ENCODE assay signal across 9 mouse cellular contexts in genomic region chr12:40016648-40017460, GRCm38 (mm10). TPM values are rescaled to one million over a fixed set of nuclear protein-coding genes. Genes with fewer than 3 reads are reported as not detected.
DNase-seq lines count a peak whose midpoint lies in the region; ATAC-seq and TF ChIP-seq lines count a peak whose summit lies in the region.
"Had no signal": no experiment of that assay in that cellular context is flagged by ENCODE, and none has a peak within 500 bp of the region (broad histone marks: within the 10 kb centered on the region; RNA-seq: fewer than 3 reads in every experiment).

No protein-coding gene starts in this region.

- peak; percentile 15 to 16 for DNase-seq in cerebellum, postnatal 10 days
- no peak for DNase-seq in cerebellum, adult 18-20 months
- DNase-seq in embryo, embryonic 10 days (ENCODE audit: low spot score) = peak; percentile 65
- peak; percentile 21 for DNase-seq in gastrocnemius, postnatal 10 days
- peak; percentile 43 for DNase-seq in hindbrain, postnatal 0 days (ENCODE audit: low spot score)
- peak; percentile 87 for DNase-seq in liver, adult 2 months (ENCODE audit: extremely low read depth, low read depth, low spot score)

- no peaks in the 10 kb centered on the region for H3K4me1 ChIP-seq in hindbrain, postnatal 0 days (ENCODE audit: insufficient read depth, low read length)
- peaks cover 8% of the 10 kb centered on the region; the same call in 1 of the 2 replicates for H3K4me1 ChIP-seq in liver, adult 2 months (ENCODE audit: control insufficient read depth, insufficient read depth, low read length)
- no peaks in the 10 kb centered on the region; the same call in 1 of the 2 replicates for H3K4me1 ChIP-seq in midbrain, embryonic 16.5 days (ENCODE audit: control insufficient read depth, insufficient read depth, low read length)
- H3K4me1 ChIP-seq in stomach, embryonic 14.5 days (ENCODE audit: control insufficient read depth, insufficient read depth, low read length) = no peaks in the 10 kb centered on the region; the same call in 1 of the 2 replicates

- H3K36me3 ChIP-seq in hindbrain, postnatal 0 days (ENCODE audit: insufficient read depth, low read length) = no peaks in the 10 kb centered on the region
- H3K36me3 ChIP-seq in liver, adult 2 months (ENCODE audit: control insufficient read depth, insufficient read depth, low read length) = no peaks in the 10 kb centered on the region
- no peaks in the 10 kb centered on the region for H3K36me3 ChIP-seq in midbrain, embryonic 16.5 days (ENCODE audit: control insufficient read depth, insufficient read depth, low read length)
- no peaks in the 10 kb centered on the region for H3K36me3 ChIP-seq in stomach, embryonic 14.5 days (ENCODE audit: control insufficient read depth, insufficient read depth, low read length)

- no peak for TF ChIP-seq CTCF in hindbrain, postnatal 0 days (IDR thresholded peaks at IDR 0.05; ENCODE audit: low read depth)
- no peak for TF ChIP-seq CTCF in liver, adult 2 months (IDR thresholded peaks at IDR 0.05; ENCODE audit: low read depth, low read length)

- peak; percentile 77 for ATAC-seq in hindbrain, postnatal 0 days
- peak; percentile 77 for ATAC-seq in midbrain, embryonic 16.5 days
- ATAC-seq in stomach, embryonic 14.5 days (ENCODE audit: insufficient number of reproducible peaks, insufficient read depth, low FRiP score, low read depth) = peak; percentile 79
- ATAC-seq: Patski had no signal

- no peaks in the 10 kb centered on the region for H3K27me3 ChIP-seq in hindbrain, postnatal 0 days (ENCODE audit: insufficient read depth, low read length)
- no peaks in the 10 kb centered on the region for H3K27me3 ChIP-seq in liver, adult 2 months (ENCODE audit: control insufficient read depth, insufficient read depth, low read length)
- no peaks in the 10 kb centered on the region for H3K27me3 ChIP-seq in midbrain, embryonic 16.5 days (ENCODE audit: control insufficient read depth, insufficient read depth, low read depth, low read length)
- H3K27me3 ChIP-seq in stomach, embryonic 14.5 days (ENCODE audit: control insufficient read depth, insufficient read depth, low read length) = no peaks in the 10 kb centered on the region
- H3K27me3 ChIP-seq: Patski had no signal

- peak overlapping the region; percentile 22 for H3K4me3 ChIP-seq in hindbrain, postnatal 0 days (ENCODE audit: low read length)
- H3K4me3 ChIP-seq in liver, adult 2 months (ENCODE audit: insufficient read depth, low read depth, low read length) = peak overlapping the region; percentile 17
- H3K4me3 ChIP-seq in midbrain, embryonic 16.5 days (ENCODE audit: low read depth, low read length) = peak overlapping the region; percentile 21
- H3K4me3 ChIP-seq in stomach, embryonic 14.5 days (ENCODE audit: low read depth, low read length) = peak overlapping the region; percentile 27

- peak overlapping the region; percentile 65 for H3K27ac ChIP-seq in hindbrain, postnatal 0 days
- peak overlapping the region; percentile 37 for H3K27ac ChIP-seq in liver, adult 2 months (replicated peaks; ENCODE audit: insufficient read depth, low read depth, low read length)
- peak overlapping the region; percentile 2; the same call in 1 of the 2 replicates for H3K27ac ChIP-seq in midbrain, embryonic 16.5 days (ENCODE audit: low read length)
- peak overlapping the region; percentile 36; the same call in 1 of the 2 replicates for H3K27ac ChIP-seq in stomach, embryonic 14.5 days (ENCODE audit: low read length)

- WGBS in hindbrain, postnatal 0 days = 33% methylated on average over 19 of the region's 19 CpGs
- 27% methylated on average over 19 of the region's 19 CpGs for WGBS in liver, adult 2 months
- 39% methylated on average over 19 of the region's 19 CpGs for WGBS in midbrain, embryonic 16.5 days
- WGBS in stomach, embryonic 14.5 days = 19% methylated on average over 19 of the region's 19 CpGs

- no peaks in the 10 kb centered on the region for H3K9me3 ChIP-seq in hindbrain, postnatal 0 days (ENCODE audit: low read length)
- no peaks in the 10 kb centered on the region for H3K9me3 ChIP-seq in midbrain, embryonic 16.5 days (replicated peaks; ENCODE audit: control insufficient read depth, low read length, poor library complexity, severe bottlenecking)
- no peaks in the 10 kb centered on the region for H3K9me3 ChIP-seq in stomach, embryonic 14.5 days (ENCODE audit: control insufficient read depth, low read depth, low read length)

- H3K9ac ChIP-seq in hindbrain, postnatal 0 days (replicated peaks; ENCODE audit: low read length) = peak overlapping the region; percentile 28; the same call in 1 of the 2 replicates
- H3K9ac ChIP-seq in liver, adult 2 months (ENCODE audit: low read depth, low read length) = peak overlapping the region; percentile 50
- H3K9ac ChIP-seq in midbrain, embryonic 16.5 days (ENCODE audit: low read depth, low read length) = peak overlapping the region; percentile 6; the same call in 1 of the 2 replicates
- 0 out of 2 replicates have a peak overlapping the region, but pooled peaks have one; percentile 4 for H3K9ac ChIP-seq in stomach, embryonic 14.5 days (replicated peaks; ENCODE audit: low read depth, low read length)

- no peaks in the 10 kb centered on the region for H3K79me2 ChIP-seq in liver, adult 2 months (ENCODE audit: control insufficient read depth, insufficient read depth, low read length)

- no peak for TF ChIP-seq POLR2A in liver, adult 2 months (IDR thresholded peaks at IDR 0.05; ENCODE audit: extremely low read depth, insufficient read depth, low read length)

- peak overlapping the region; percentile 45 for H3K4me2 ChIP-seq in hindbrain, postnatal 0 days (ENCODE audit: low read depth, low read length)
- H3K4me2 ChIP-seq in midbrain, embryonic 16.5 days (ENCODE audit: low read length) = peak overlapping the region; percentile 49
- H3K4me2 ChIP-seq in stomach, embryonic 14.5 days (replicated peaks; ENCODE audit: low read depth, low read length) = peak overlapping the region; percentile 50

RNA-seq across cellular contexts. Expression of gene Arl4a, which starts 21.0 kb away (rescaled TPM):
- total RNA-seq in gastrocnemius, postnatal 10 days (2021) = 10 to 100 TPM; 22.0 to 23.3 TPM
- total RNA-seq in hindbrain, postnatal 0 days (2014; rRNA removed) = 48.3 and 61.9 TPM in 2 replicates
- polyA plus RNA-seq in hindbrain, postnatal 0 days (2015; fragmentation: Nextera tagmentation; extraction: Ambion mirVana) = 113 and 114 TPM in 2 replicates
- total RNA-seq in liver, adult 2 months (2014; rRNA removed) = 12.4 and 16.9 TPM in 2 replicates
- 7.3 and 9.0 TPM in 2 replicates for polyA plus RNA-seq in liver, adult 2 months (2012; rRNA removed)
- 120 and 134 TPM in 2 replicates for polyA plus RNA-seq in midbrain, embryonic 16.5 days (2015; fragmentation: Nextera tagmentation; extraction: Ambion mirVana)
- polyA plus RNA-seq in stomach, embryonic 14.5 days (2014; fragmentation: Nextera tagmentation; extraction: Ambion mirVana) = 45.3 and 46.0 TPM in 2 replicates

Comparison
In these comparisons a context has a peak if more than half of its experiments do, and no peak if none do; other contexts are left out.
1. DNase-seq: peak in cerebellum, postnatal 10 days (2 of 2), embryo, embryonic 10 days (single experiment), gastrocnemius, postnatal 10 days (single experiment), hindbrain, postnatal 0 days (single experiment) and liver, adult 2 months (single experiment); none in cerebellum, adult 18-20 months (0 of 2).
2. H3K27ac ChIP-seq: peak in every context shown above with its lines; median percentile 65 in hindbrain, postnatal 0 days; 37 in liver, adult 2 months; 36 in stomach, embryonic 14.5 days; 2 in midbrain, embryonic 16.5 days.
3. Peak in every context shown above with its lines, with median percentiles within 50 percentile points of each other: ATAC-seq, H3K4me2 ChIP-seq, H3K4me3 ChIP-seq and H3K9ac ChIP-seq.